Mouse (Mus musculus): ENCODE results near the gene Nup88. TPM values are rescaled to one million over a fixed set of nuclear protein-coding genes. Genes with fewer than 3 reads are reported as not detected.
"Not testable (repeated sequence)": the region's sequence is repeated elsewhere in the genome, so short reads cannot be mapped to it uniquely, and the experiment has no call there.

Nup88 gene
- total RNA-seq, 4 experiments from 2014 or later, result 52.3 to 79.7 (median 65.2) TPM

DNA sequence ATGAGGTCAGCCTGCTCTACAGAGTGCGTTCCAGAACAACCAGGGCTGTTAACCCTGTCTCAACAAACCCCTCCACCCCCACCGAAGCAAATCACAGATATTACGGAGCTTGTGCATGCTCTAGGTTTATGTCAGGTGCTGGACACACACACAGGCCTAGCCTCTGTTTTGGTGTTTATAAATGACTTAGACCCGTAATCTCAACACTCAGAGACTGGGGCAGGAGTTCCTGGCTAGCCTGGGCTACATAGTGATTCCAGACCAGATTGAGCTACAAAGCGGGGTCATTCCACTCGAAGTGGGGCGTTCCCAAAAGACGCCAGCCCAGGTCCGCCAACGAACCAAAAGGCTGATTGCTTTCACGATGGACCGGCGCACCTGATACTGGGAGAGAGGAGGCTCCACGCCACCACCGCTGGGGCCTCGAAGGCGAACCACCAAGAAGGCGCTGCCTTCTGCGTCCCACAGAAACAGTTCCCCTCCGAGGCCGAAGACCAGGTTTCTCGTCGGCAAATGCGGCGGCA, 440 bp downstream of the Nup88 start:
- no peak for DNase-seq

DNA sequence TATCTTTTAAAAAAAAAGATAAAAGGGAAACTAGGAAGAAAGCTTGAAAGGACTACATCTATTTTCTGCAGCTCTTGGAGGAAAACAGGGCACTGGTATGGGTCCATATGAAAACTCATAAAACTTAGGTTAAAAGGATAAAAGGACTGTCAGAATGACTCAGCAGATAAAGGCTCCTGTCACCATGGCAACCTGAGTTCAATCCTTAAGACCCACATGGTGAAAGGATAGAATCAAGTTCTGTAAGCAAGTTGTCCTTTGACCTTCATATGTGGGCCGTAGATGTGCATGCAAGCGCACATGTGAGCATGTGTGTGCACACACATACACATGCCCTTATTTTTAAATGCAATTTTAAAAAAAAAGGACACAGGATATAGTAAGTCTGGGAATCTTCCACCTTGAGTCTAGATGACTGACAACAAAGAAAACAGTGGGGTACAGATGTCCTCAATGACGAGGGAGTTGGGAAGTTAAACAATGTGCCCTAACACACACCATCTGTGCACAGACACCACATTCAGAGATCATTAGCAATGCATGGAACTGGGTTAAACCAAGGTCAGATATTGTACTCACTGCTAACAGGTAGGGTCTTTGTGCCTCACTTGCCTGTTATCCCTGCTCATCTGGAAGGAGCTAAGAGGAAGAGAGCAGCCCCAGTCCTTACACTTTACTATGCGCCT, 5.4 kb downstream of the Nup88 start:
- DNase-seq, result no peak

DNA sequence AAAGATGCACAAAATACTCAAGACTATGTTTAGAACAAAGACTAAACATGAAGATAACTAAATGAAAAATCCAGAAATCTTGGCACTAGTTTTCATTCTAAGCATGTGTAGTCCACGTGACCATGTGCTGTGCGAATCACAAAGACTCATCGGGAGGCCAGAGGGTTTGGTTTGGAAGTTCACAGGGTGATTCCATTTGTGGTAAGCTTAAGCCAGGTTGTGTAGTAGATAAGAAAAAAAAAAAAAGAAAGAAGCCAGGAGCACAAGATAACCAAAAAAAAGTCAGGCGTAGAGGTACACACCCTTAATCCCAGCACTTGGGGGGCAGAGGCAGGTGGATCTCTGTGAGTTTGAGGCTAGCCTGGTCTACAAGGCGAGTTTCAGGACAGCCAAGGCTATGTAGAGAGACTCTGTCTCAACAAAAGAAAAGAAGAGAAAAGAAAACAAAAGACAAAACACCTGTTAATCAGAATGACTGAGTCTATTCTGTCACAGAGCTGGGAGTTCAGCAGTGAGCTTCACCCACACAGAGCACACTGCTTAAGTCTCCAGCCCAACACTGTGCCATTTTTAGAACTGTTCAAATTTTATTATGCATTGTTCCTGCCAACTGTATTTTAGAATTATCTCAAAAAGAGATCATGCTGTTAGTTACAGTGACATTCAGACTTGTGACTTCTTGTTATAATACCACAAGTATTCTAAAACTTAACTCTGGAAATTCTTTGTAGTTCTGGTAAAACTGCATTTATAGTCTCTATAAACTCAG, 8.8 kb downstream of the Nup88 start:
- DNase-seq, result no peak

DNA sequence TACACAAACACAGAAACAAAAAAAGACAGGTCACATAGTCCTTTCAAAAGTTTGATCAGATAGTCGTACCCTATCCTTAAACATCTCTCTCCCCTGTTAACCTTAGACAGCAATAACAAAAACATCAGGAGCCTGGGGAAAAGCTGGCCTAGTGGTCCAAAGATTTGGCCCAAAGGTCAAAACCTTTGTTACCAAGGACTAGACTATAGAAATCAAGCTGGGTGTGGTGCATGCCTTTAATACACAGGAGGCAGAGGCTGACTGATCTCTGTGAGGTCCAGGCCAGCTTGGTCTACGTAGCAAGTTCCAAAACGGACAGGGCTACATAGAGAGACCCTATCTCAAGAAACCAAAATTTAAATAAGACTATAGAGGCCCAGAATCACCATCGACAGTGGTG, 15.1 kb downstream of the Nup88 start:
- DNase-seq, result no peak

DNA sequence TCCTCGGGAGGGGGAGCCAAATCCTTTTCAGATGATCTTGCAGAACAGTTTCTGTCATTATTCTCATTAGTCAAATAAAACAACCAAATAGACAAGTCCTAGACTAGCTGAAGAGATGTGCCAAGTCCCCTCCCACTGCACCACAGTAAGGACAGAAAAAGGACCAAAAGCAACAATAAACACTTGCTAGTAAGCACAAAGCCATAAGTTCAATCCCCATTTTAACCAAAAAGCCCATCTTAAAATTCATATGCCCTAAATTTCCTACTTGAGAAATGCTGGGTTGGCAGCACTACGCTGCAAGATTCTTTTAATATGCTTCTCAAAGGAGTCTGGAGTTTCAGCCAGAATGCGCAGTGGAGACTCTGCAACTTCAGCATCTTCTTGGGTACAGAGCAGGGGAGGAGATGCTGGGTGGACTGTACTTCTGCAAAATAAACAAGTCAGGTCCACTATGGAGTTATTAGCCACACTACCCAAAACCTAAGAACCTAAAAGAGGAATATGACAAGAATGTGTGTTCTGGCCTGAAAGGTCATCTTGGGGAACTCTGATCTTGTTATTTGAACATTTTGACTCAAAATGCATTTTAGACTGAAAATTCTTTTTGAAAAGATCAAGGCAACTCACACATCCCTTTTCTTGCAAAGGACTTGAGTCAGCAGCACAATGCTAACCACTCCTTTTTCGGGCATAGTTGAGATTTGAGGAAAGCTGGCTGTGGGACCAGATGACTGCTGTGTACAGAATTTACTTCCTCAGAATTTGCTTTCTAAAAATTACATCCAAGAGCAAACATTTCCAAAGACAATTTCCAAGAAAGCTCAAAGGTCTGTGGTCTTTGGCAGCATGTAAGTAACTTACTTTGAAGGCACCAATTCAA, 24.6 kb downstream of the Nup88 start:
- DNase-seq, result no peak

DNA sequence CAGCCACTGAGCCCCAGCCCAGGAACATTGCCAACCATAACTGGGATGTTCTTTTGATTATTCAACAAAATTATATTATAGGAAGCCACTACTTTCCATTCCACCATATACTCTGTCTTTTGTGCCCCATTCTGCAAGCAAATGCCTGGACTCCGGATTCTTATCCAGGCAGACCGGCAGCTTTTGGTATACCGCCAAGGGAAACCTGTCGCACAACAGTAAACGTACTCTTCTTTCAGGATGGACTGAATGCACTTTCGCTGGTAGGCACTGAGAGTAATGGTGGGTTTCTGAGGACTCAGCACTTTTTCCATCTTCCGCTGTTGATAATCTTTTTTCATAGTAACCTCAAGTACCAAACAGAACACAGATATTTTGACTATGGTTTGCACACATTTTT, 26.1 kb downstream of the Nup88 start:
- DNase-seq, result no peak

DNA sequence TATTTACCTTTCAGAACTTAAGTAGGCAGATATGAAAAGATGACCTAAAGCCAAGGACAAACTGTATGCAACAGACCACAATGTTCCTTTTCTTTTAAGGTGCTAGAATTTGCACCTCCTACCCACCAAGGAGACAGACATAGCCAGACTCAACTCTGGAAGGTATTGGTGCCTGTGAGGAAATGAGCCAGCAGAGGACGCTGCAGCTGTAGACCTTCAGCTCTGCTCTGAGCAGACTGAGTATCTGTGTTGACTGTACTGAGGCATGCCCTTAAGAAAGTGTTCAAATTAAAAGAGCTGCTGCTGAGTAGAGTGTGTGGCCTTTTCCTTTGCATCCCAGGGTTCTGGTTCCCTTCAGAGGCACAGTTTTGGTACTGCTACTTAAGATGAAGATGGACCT, 27.2 kb downstream of the Nup88 start:
- DNase-seq, result no peak

DNA sequence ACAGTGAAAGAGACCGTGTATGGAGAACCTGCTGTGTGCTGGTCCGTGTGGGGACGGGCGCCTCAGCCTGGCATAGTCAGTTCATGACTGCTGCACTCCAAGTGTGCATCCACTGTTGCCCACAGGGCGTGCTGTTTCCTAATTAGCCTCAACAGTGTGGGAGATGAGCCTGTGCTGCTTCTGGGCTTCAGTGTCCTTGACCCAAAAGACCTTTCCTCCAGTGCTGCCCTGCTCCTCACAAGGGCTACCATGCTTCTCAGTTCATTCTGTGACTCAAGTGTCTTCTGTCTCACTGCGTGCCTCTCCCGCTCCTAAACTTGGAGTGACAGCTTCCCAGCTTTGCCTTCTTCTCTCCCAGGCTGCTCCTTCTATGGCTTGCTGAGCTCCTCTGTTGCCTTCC, 34.5 kb downstream of the Nup88 start:
- DNase-seq, result no peak

DNA sequence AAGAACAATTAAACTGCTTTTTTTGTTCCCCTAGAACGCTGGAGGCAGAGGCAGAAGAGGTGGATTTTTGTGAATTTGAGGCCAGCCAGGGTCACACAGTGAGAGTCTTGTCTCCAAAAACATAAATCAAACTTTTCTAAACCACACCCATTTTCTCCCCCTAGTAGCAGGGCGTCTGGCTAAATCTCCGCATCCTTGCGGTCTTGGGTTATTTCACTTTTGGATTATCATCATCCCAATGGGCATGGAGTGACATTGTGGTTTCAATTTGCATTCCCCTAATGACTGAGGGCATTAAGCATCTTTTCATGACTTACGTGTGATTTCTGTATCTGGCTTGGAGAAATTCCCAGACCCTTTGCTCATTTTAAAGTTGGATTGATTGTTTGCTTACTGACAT, 38.3 kb downstream of the Nup88 start:
- no peak for DNase-seq

DNA sequence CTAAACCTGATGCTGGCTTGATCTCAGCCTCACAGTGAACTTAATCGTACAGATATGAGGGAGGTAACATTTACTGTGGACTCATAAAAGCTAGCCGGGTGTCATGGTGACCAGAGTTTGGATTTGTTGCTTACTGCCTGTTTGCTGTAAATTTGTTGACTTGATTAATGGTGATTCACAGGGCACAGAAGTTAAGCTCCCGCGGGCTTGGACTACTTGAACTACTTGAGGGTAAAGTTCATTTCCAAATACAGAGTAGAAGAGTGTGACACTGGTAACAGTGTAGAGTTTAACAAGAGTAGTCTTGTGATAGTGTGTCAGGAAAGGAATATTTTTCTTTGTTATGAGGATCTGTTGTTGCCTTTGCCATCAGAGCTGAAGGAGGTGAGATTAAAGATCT, 50.2 kb downstream of the Nup88 start:
- no peak for DNase-seq

DNA sequence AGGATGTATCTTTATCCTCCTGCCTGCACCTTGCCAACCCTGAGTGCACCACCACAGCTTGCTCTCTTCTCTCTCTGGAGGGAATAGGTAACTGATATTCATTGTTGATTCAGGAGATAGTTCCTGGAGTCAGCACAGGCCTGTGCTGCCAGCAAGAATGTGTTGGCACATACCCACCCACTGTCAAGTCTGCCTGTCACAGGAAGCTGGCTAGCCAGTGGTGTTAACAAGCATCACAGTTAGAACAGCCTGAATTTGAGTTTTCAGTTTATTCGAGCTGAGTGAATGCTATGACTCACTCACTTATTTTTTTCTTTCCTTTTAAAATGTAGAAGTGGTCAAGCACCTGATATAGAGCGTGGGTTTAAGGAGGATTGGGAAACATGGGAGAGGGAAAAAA, 51.9 kb downstream of the Nup88 start:
- no peak for DNase-seq

DNA sequence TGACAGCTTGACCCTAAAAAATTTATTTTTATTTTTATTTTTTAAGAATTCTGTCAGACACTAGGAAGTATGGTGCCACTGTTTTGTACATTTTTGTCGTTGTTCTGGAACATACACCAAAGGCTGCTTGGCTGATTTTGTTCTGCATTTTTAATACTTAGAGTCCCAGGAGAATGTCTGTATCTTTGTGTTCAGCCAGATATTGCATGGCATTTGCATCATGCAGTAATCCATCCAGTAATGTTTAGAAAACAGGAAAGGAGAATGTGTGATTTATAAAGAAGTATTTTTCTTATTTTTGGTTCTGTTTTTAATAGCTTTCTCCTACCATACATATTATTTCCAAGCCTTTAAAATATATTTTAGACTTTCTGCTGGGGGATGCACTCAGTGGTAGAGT, 57.9 kb downstream of the Nup88 start:
- no peak for DNase-seq

DNA sequence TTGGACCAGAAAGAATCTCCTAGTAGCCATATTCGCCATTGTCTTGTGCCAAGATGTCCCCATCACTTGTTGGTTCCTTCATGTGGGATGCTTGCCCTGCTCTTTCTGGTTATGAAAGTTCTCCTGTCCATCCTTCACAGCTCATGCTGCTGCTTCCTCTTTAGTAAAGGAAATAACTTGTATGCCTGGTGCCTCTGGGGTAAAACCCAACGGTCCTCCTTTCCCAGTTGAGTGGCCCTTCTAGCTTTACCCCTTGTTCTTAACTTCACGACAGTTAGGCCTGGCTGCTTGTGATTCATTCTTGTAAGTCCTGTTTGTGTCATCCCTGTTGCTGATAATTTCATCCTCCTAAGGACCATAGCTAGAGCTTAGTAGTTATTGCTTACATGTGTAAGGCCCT, 58.5 kb downstream of the Nup88 start:
- DNase-seq, result no peak

DNA sequence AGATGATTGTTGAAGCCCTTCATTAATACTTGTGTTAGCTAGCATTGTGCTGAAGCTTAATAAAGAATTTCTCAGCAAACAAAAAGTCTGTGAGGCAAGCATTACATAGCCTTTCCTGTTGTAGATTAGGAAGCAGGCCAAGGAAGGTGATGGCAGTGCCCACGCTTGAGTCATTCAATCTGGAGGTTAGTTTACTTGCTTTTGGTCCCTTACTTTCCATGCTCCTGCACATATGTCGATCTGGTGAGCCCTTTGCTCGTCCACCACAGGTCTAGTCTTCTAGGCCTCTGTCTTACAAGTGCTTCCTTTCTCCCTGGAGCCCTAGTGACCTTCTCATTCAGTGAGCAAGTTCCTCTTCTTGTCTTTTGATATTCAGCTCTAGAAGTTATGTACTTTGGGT, 63.1 kb downstream of the Nup88 start:
- DNase-seq, result no peak

DNA sequence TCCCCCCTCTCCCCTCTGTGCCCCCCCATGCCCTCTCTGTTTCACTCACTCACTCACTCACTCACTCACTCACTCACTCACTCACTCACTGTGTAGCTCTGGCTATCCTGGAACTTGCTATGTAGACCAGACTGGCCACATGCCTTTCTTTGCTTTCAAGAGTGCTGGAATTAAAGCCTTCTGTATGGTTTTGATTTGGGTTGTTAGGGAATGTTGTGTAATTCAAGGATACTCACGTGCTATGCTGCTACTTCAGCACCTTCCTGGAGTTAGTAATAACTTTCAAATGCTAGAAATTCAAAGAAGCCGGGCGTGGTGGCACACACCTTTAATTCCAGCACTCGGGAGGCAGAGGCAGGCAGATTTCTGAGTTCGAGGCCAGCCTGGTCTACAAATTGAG, 71.6 kb downstream of the Nup88 start:
- DNase-seq, result not testable (repeated sequence)

DNA sequence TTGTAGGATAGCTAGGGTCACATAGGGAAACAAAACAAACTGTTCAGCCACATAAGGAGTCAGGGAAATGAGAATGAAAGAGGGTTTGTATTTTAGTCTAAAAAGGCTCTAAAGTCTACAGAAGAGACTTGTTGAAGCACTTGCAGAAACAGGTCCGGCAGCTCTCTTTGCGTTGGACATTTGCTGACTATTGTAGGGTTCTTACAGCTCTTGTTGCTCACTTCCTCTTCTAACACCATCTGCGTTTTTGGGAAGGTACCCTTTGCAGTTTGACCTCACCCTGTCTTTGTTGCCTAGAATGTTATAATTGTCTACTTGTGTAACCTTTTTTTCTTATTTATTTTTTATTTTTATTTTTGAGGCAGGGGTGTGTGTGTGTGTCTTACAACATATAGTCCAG, 72.1 kb downstream of the Nup88 start:
- no peak for DNase-seq

Other genes with a start within 250 kb of the Nup88 start
- 10 to 100 TPM; 11.7 to 14.8 (median 13.9) TPM for gene Zfp3, start 205.8 kb downstream of the Nup88 start, total RNA-seq (2022)
- gene Scimp, start 157.4 kb downstream of the Nup88 start, total RNA-seq (2022), result 1 to 10 TPM; 1.1 to 2.7 (median 2.0) TPM
- gene Rabep1, start 125.2 kb downstream of the Nup88 start, total RNA-seq (2022), result 100 to 1,000 TPM; 127 to 241 (median 172) TPM
- 10 to 100 TPM; 23.0 to 52.2 (median 36.1) TPM for gene Rpain, start 240 bp upstream of the Nup88 start, total RNA-seq (2022)
- 100 to 1,000 TPM; 181 to 218 (median 205) TPM for gene C1qbp, start 13.1 kb upstream of the Nup88 start, total RNA-seq (2022)
- gene Dhx33, start 34.5 kb upstream of the Nup88 start, total RNA-seq (2022), result 10 to 100 TPM; 32.5 to 34.6 (median 32.9) TPM
- 10 to 100 TPM; 22.5 to 30.3 (median 26.7) TPM for gene Mis12, start 49.6 kb upstream of the Nup88 start, total RNA-seq (2022)
- 10 to 100 TPM; 73.5 to 99.8 (median 89.0) TPM for gene Derl2, start 49.9 kb upstream of the Nup88 start, total RNA-seq (2022)
- gene 6330403K07Rik, start 63.5 kb upstream of the Nup88 start, total RNA-seq (2022), result 10 to 100 TPM; 16.5 to 25.6 (median 19.5) TPM
- 1 to 10 TPM; 1.6 to 2.6 (median 2.1) TPM for gene Nlrp1a, start 174.7 kb upstream of the Nup88 start, total RNA-seq (2022)